In the genomic region with DNA sequence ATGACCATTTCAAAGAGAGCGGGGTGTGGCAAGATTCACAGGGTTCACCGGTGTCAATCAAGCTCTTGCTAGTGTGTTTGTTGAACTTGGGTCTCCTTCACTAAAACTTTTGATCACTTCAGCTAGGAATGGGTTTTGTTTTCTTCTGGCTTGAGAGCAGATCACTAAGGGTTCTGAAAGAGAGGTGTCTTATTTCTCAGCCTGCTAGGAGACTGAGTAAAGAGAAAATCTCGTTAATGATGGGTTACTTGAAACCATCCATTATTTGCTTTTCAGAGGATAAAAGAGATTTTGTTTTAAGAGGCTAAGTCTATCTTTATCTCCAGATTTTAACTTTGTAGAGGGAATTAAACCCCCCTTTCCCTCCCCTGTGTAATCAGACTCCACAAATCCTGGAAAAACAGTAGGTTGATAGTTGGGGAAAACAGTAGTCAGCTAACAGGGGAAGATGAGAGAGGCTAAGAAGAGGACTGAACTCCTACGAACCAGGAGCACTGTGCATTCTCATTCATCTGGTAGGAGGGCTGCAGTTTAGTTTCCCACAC, we compare ENCODE assay signal across 16 mouse cellular contexts.
"Had no signal": no experiment of that assay in that cellular context is flagged by ENCODE, and none has a peak within 500 bp of the region (broad histone marks: within the 10 kb centered on the region; RNA-seq: fewer than 3 reads in every experiment).

No protein-coding gene starts in this region.

- DNase-seq: kidney, adult 2 months; kidney, postnatal 14 days; layer of hippocampus, adult 9-11 months; layer of hippocampus, postnatal 36 days; lung, embryonic 14.5 days; lung, postnatal 10 days; lung, postnatal 4 days; midbrain, embryonic 14.5 days; right cerebral cortex, postnatal 4 days; thymus, adult 2 months; thymus, postnatal 25 days had no signal

- H3K27ac ChIP-seq: limb, embryonic 15.5 days; liver, embryonic 12.5 days; midbrain, embryonic 10.5 days; stomach, embryonic 15.5 days had no signal

- H3K36me3 ChIP-seq: limb, embryonic 15.5 days; liver, embryonic 12.5 days; midbrain, embryonic 10.5 days; stomach, embryonic 15.5 days had no signal

- H3K9ac ChIP-seq: limb, embryonic 15.5 days; liver, embryonic 12.5 days; lung, embryonic 14.5 days; stomach, embryonic 15.5 days had no signal

- H3K4me2 ChIP-seq: limb, embryonic 15.5 days; liver, embryonic 12.5 days; lung, embryonic 14.5 days; stomach, embryonic 15.5 days had no signal

- H3K27me3 ChIP-seq: limb, embryonic 15.5 days; liver, embryonic 12.5 days; stomach, embryonic 15.5 days had no signal

- ATAC-seq: liver, embryonic 12.5 days had no signal

- H3K4me3 ChIP-seq: limb, embryonic 15.5 days; liver, embryonic 12.5 days; midbrain, embryonic 10.5 days; myocyte; stomach, embryonic 15.5 days had no signal

- H3K4me1 ChIP-seq: limb, embryonic 15.5 days; midbrain, embryonic 10.5 days; stomach, embryonic 15.5 days had no signal

- H3K9me3 ChIP-seq: limb, embryonic 15.5 days; liver, embryonic 12.5 days; midbrain, embryonic 10.5 days; stomach, embryonic 15.5 days had no signal
